Mouse (Mus musculus) left cerebral cortex, adult 11 months (tissue): Measurements from ENCODE around the gene Efcab1.
"Not testable (repeated sequence)": the region's sequence is repeated elsewhere in the genome, so short reads cannot be mapped to it uniquely, and the experiment has no call there.

Experiments
- DNase-seq: peaks from one replicate; pipeline ENCODE4 v3.0.0; 2022; ENCODE audit warnings: low spot score

Gene Efcab1

GRCm38 (mm10) chr16:14906393-14907100 lies at the start of gene Efcab1:
Efcab1 (plus strand) TSS chr16:14906606.
- DNase-seq: peak; percentile 24

GRCm38 (mm10) chr16:14859443-14859842 lies 47.0 kb upstream of the Efcab1 start:
- no peak for DNase-seq

DNA sequence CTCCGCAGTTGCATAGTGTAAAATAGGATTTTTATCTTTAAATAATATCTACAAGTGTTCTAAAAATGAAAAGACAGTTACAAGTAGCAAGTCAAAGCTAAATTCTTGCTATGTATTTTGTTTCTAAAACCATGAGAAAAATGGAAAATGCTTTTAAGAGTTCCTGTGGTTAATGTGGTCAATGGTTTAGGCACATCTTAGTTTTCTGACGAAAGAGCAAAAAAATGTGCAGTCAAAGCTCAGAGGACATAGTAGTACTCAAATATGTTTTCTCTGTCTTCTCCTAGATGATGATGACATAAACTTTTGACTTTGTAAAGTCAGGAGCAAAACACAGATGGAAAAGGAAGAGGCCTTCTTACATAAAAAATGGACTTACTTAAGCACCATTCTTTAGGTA lies 21.5 kb upstream of the Efcab1 start:
- no peak for DNase-seq

DNA sequence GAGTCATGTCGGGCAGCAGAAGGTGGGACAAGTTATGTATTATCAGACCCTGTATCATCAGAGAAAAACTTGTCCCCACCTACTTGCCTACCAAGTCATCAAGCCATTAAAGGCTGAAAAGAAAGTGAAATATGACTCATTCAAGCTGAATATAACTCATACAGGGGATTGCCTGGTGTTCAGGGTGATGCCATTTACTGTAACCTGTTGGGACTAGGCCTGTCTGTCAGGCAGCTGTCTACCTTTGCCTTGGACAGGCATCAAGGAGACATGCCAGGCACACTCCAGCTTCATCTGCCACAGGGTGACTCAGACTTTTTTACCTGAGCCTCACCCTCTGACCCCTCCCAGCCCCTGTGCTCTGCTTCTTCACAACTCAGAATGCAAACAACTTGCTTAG lies 21.0 kb upstream of the Efcab1 start:
- DNase-seq: no peak

GRCm38 (mm10) chr16:14892492-14892891 lies 13.9 kb upstream of the Efcab1 start:
- DNase-seq: no peak

DNA sequence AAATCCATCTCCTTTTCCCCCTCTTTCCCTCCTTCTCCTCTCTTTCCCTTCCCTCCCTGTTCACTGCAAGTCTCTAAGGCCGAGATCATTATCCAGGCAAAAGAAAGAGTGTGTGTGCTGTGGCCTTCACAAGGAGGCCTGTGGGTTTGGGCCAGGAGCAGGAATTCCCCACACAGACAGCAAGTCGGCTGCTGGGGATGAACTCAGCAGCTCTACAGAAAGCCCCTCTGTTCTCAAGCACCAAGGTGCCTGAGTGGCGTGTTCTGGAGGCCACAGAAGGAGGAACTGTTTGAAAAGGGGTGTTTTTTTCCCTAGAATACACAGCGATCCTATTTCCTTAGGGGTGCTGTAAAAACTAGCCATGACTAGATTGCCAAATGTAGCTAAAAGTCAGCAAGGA lies 12.5 kb upstream of the Efcab1 start:
- no peak for DNase-seq

GRCm38 (mm10) chr16:14894713-14895112 lies 11.7 kb upstream of the Efcab1 start:
- DNase-seq: no peak

DNA sequence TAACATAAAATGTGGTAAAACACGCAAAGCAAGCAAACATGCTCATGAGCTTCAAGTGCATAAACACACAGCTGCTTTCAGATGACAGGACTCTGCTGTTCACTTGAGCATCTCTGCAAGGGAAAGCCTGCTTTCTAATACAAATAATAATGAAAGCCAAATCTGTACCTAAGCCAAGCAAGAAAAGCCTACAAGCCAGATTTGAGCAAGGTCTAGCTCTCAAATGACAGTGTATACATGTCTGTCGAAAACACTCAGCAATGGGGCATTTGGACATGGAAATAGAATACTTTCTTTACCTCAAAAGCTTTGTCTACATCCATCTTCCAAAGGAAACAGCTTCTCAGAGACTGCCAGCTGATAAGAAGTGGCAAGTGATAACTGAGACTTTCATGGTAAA lies 10.9 kb upstream of the Efcab1 start:
- no peak for DNase-seq

DNA sequence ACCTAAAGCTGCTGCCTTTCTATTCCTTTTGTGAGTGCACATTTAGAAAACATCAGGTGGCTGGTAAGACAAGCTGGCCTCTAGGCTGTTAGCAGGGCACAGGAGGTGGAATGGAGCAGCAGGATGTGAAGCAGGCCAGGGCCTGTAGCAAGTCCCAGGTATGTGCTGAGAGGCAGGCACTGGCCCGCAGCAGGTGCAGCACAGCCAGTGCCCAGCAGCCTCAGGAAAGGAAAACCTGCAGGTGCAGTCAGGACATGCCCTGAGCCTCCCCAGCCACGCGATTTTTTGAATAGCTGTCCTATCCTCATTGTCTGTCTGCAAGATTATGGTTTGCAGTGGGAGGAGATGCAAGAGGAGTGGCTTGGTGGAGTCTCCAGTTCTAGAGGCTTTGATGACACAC lies 24.3 kb downstream of the Efcab1 start:
- not testable (repeated sequence) for DNase-seq

DNA sequence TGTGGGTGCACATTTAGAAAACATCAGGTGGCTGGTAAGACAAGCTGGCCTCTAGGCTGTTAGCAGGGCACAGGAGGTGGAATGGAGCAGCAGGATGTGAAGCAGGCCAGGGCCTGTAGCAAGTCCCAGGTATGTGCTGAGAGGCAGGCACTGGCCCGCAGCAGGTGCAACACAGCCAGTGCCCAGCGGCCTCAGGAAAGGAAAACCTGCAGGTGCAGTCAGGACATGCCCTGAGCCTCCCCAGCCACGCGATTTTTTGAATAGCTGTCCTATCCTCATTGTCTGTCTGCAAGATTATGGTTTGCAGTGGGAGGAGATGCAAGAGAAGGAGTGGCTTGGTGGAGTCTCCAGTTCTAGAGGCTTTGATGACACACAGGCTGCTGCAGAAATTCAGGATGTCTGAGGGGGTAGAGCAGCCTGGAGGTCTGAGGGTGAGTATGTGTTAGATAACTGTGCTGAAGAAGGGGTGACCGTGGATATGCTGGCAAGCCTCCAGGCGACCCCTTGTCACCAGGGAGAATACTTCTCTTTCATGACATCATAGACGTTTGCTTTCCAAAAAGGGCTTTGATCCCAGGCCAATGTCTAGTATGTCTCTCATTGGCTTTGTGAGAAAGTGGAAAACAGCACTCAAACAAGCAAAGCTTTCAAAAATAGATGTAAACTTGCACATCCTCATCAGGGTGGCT lies 30.2 kb downstream of the Efcab1 start:
- DNase-seq: not testable (repeated sequence)

GRCm38 (mm10) chr16:14939552-14939951 lies 33.1 kb downstream of the Efcab1 start:
- DNase-seq: no peak

DNA sequence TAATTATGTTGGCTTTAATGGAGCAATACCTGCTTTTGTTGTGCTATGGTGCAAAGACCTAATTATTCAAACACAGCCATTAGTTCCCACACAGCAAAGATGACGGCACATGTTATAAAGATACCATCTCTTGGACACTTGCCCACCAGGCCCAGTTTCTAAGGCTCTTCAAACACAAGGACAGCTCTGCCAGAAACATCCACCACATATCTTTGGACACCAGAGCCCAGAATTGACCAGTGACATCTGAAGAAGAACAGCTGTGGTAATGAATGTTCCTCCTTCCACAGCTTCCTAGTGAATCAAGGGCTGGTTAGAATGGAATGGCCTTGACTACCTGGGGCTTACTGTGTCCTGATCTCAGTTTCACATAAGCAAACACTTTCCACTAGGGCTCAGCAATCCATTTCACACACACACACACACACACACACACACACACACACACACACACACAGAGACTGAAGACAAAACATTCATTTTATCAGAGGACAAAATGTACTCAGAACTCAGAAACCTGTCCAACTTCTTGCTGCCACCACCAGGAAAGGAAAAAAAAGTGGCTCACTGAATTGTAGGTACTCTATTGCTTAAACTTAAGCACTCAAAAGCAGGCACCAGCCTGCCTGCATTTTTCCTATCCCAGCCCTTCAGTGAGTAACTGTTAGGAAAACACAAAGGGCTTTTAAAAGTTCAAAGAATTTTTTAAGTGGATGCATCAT lies 33.7 kb downstream of the Efcab1 start:
- no peak for DNase-seq

DNA sequence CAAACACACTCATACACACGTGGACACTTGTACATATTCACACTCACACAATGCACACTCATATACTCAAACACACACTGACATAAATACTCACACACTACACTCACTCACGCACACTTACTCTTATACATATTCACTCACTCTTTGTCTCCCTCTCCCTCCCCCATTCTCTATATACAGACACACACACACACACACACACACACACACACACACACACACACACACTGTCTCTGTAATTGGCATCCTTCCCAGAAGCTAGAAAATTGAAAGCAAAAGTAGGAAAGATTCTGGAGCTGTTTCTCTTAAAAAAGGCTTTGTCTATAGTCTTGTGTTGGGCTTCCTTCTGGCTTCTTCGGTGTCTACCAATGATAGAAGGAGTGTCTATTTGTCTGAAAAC lies 34.5 kb downstream of the Efcab1 start:
- DNase-seq: no peak

GRCm38 (mm10) chr16:14943530-14943929 lies 37.1 kb downstream of the Efcab1 start:
- DNase-seq: no peak

DNA sequence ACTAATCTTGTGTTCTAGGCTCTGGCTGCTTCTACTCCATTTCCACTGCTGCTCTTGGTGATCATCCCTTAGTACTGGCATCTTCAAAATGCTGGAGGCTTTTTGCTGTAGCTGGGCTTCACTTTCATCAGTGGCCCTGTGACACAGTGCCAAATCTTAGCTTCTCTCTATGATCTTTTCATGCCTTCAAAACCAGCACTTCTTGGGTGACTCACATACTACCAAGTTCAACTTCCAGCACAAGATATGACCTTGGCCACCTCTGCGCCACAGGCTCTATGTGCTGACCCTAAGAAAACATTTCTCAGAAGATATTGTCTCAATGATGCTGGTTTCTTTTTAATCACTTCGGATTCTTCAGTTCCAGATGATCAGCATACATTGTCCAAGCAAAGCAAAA lies 41.2 kb downstream of the Efcab1 start:
- DNase-seq: not testable (repeated sequence)

- no peak for DNase-seq
Observed at GRCm38 (mm10) chr16:14951894-14952293, 45.5 kb downstream of the Efcab1 start.

DNA sequence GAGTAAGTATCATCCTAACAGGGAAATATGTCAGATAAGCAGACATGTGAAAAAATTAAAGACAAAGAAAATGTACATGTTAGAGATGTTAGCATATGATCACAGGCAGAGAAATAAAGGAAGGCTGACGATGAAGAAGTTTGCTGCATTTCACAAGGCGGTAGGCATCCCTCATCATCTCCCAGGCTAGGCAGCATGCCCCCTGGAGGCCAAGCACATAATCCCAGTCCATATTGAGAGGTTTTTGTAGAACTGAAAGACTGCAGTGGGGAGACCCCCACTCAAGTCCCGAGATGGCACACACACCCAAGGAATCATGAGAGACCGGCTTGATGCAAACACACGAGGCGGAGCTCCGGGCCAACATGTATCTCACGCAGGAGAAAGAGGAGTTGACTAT lies 53.3 kb downstream of the Efcab1 start:
- DNase-seq: no peak

GRCm38 (mm10) chr16:14973696-14974095 lies 67.3 kb downstream of the Efcab1 start:
- no peak for DNase-seq

GRCm38 (mm10) chr16:14979228-14979627 lies 72.8 kb downstream of the Efcab1 start:
- DNase-seq: no peak

- no peak for DNase-seq
Observed at GRCm38 (mm10) chr16:14989614-14990268, 83.3 kb downstream of the Efcab1 start.

- DNase-seq: no peak
Observed at GRCm38 (mm10) chr16:14991001-14991400, 84.6 kb downstream of the Efcab1 start.

GRCm38 (mm10) chr16:14992461-14993107 lies 86.2 kb downstream of the Efcab1 start:
- no peak for DNase-seq
